Mouse (Mus musculus): ENCODE measurements around the gene Rsph3b.
"Not testable (repeated sequence)": the region's sequence is repeated elsewhere in the genome, so short reads cannot be mapped to it uniquely, and the experiment has no call there.

The Rsph3b gene

GRCm38 (mm10) chr17:6947984-6948768, at the start of gene Rsph3b:
Gene Rsph3b (minus strand): TSS chr17:6948682.
- peak; percentile 86 for DNase-seq

GRCm38 (mm10) chr17:6997778-6998490, 49.5 kb upstream of the Rsph3b start:
- DNase-seq, result not testable (repeated sequence)

- DNase-seq, result not testable (repeated sequence)
These were observed 48.3 kb upstream of the Rsph3b start for GRCm38 (mm10) chr17:6996826-6997225.

GRCm38 (mm10) chr17:6995504-6995903, 47.0 kb upstream of the Rsph3b start:
- not testable (repeated sequence) for DNase-seq

- not testable (repeated sequence) for DNase-seq
These were observed 37.6 kb upstream of the Rsph3b start for GRCm38 (mm10) chr17:6986118-6986517.

- DNase-seq, result not testable (repeated sequence)
These were observed 31.7 kb upstream of the Rsph3b start for GRCm38 (mm10) chr17:6980144-6980543.

GRCm38 (mm10) chr17:6979380-6979779, 30.9 kb upstream of the Rsph3b start:
- DNase-seq, result not testable (repeated sequence)

- DNase-seq, result peak; percentile 62
These were observed 30.1 kb upstream of the Rsph3b start, which contains the start of gene Gm49721 for GRCm38 (mm10) chr17:6978287-6979248. Gene Gm49721 (plus strand): TSS chr17:6978904.

GRCm38 (mm10) chr17:6974985-6975384, 26.5 kb upstream of the Rsph3b start:
- DNase-seq, result not testable (repeated sequence)

- DNase-seq, result not testable (repeated sequence)
These were observed 24.4 kb upstream of the Rsph3b start for GRCm38 (mm10) chr17:6972836-6973396.

GRCm38 (mm10) chr17:6971238-6971637, 22.8 kb upstream of the Rsph3b start:
- not testable (repeated sequence) for DNase-seq

- not testable (repeated sequence) for DNase-seq
These were observed 21.9 kb upstream of the Rsph3b start, which contains the start of gene Rnaset2b for GRCm38 (mm10) chr17:6970334-6970733. Gene Rnaset2b (plus strand): TSS chr17:6970634.

- DNase-seq, result not testable (repeated sequence)
These were observed 19.2 kb upstream of the Rsph3b start for GRCm38 (mm10) chr17:6967673-6968072.

- not testable (repeated sequence) for DNase-seq
These were observed 16.9 kb upstream of the Rsph3b start for GRCm38 (mm10) chr17:6965364-6965763.

GRCm38 (mm10) chr17:6962936-6963335, 14.5 kb upstream of the Rsph3b start:
- not testable (repeated sequence) for DNase-seq

- not testable (repeated sequence) for DNase-seq
These were observed 13.9 kb upstream of the Rsph3b start for GRCm38 (mm10) chr17:6962339-6962738.

GRCm38 (mm10) chr17:6961181-6962000, 12.9 kb upstream of the Rsph3b start:
- peak; percentile 44 for DNase-seq

GRCm38 (mm10) chr17:6960776-6961175, 12.3 kb upstream of the Rsph3b start, which contains the start of gene Tagap1:
Gene Tagap1 (minus strand): TSS chr17:6961156.
- peak; percentile 65 for DNase-seq

GRCm38 (mm10) chr17:6960349-6960748, 11.9 kb upstream of the Rsph3b start:
- not testable (repeated sequence) for DNase-seq

GRCm38 (mm10) chr17:6959543-6960259, 11.2 kb upstream of the Rsph3b start:
- not testable (repeated sequence) for DNase-seq
